16 mouse cellular contexts compared by ENCODE assay signal in genomic region chr5:22266489-22267301, GRCm38 (mm10).
A peak's percentile ranks its signal among the peaks of the same experiment; 100 is the strongest.
DNase-seq lines count a peak whose midpoint lies in the region; ATAC-seq lines count a peak whose summit lies in the region.
"Had no signal": no experiment of that assay in that cellular context is flagged by ENCODE, and none has a peak within 500 bp of the region (broad histone marks: within the 10 kb centered on the region; RNA-seq: fewer than 3 reads in every experiment).

No protein-coding gene starts in this region.

- H3K9ac ChIP-seq in forebrain, embryonic 13.5 days = no peak overlapping the region
- H3K9ac ChIP-seq in forebrain, embryonic 11.5 days (ENCODE audit: low read length) = no peak overlapping the region
- H3K9ac ChIP-seq in midbrain, embryonic 13.5 days (replicated peaks) = no peak overlapping the region
- H3K9ac ChIP-seq in midbrain, embryonic 11.5 days (ENCODE audit: low read length) = no peak overlapping the region
- no peak overlapping the region for H3K9ac ChIP-seq in midbrain, embryonic 14.5 days (replicated peaks; ENCODE audit: low read length)
- H3K9ac ChIP-seq: heart, embryonic 15.5 days; liver, embryonic 14.5 days had no signal

- 54% methylated on average over 6 of the region's 6 CpGs for WGBS in forebrain, embryonic 13.5 days
- 78% methylated on average over 6 of the region's 6 CpGs for WGBS in forebrain, embryonic 11.5 days
- 71% methylated on average over 6 of the region's 6 CpGs for WGBS in midbrain, embryonic 13.5 days
- WGBS in midbrain, embryonic 11.5 days = 83% methylated on average over 6 of the region's 6 CpGs
- 75% methylated on average over 6 of the region's 6 CpGs for WGBS in midbrain, embryonic 14.5 days

- no peak overlapping the region for H3K27ac ChIP-seq in forebrain, embryonic 13.5 days
- H3K27ac ChIP-seq in forebrain, embryonic 11.5 days (ENCODE audit: low read depth, low read length) = no peak overlapping the region
- H3K27ac ChIP-seq in midbrain, embryonic 13.5 days = no peak overlapping the region
- H3K27ac ChIP-seq in midbrain, embryonic 11.5 days (ENCODE audit: low read depth, low read length) = no peak overlapping the region
- H3K27ac ChIP-seq in midbrain, embryonic 14.5 days (replicated peaks; ENCODE audit: low read depth, low read length) = no peak overlapping the region
- H3K27ac ChIP-seq: heart, embryonic 15.5 days; liver, embryonic 14.5 days had no signal

- ATAC-seq in forebrain, embryonic 13.5 days = peak; percentile 74
- ATAC-seq in forebrain, embryonic 11.5 days (replicated peaks; ENCODE audit: low FRiP score) = no peak
- 0 out of 2 replicates have a peak, but pooled peaks have one; percentile 9 for ATAC-seq in midbrain, embryonic 13.5 days
- ATAC-seq in midbrain, embryonic 11.5 days (ENCODE audit: low FRiP score) = no peak
- peak; percentile 73 for ATAC-seq in megakaryocyte-erythroid progenitor cell, adult 5-6 weeks (replicated peaks; ENCODE audit: low FRiP score, low TSS enrichment, poor library complexity, severe bottlenecking)
- ATAC-seq in midbrain, embryonic 14.5 days (ENCODE audit: low FRiP score, low TSS enrichment) = no peak
- ATAC-seq: inflammation-experienced regulatory T-cells, adult 6 months had no signal

- peaks cover 9% of the 10 kb centered on the region for H3K4me1 ChIP-seq in forebrain, embryonic 13.5 days
- no peaks in the 10 kb centered on the region for H3K4me1 ChIP-seq in forebrain, embryonic 11.5 days (replicated peaks; ENCODE audit: control insufficient read depth, insufficient read depth, low read length)
- H3K4me1 ChIP-seq in midbrain, embryonic 13.5 days (replicated peaks) = no peaks in the 10 kb centered on the region
- H3K4me1 ChIP-seq in midbrain, embryonic 11.5 days (ENCODE audit: control insufficient read depth, insufficient read depth, low read length) = no peaks in the 10 kb centered on the region
- H3K4me1 ChIP-seq in midbrain, embryonic 14.5 days (ENCODE audit: control insufficient read depth, insufficient read depth, low read length) = no peaks in the 10 kb centered on the region
- H3K4me1 ChIP-seq: heart, embryonic 15.5 days had no signal

- H3K36me3 ChIP-seq in forebrain, embryonic 13.5 days (ENCODE audit: poor library complexity, severe bottlenecking) = no peaks in the 10 kb centered on the region
- no peaks in the 10 kb centered on the region for H3K36me3 ChIP-seq in forebrain, embryonic 11.5 days (ENCODE audit: control insufficient read depth, insufficient read depth, low read length)
- no peaks in the 10 kb centered on the region for H3K36me3 ChIP-seq in midbrain, embryonic 13.5 days
- no peaks in the 10 kb centered on the region for H3K36me3 ChIP-seq in midbrain, embryonic 11.5 days (ENCODE audit: control insufficient read depth, insufficient read depth, low read length)
- no peaks in the 10 kb centered on the region for H3K36me3 ChIP-seq in midbrain, embryonic 14.5 days (ENCODE audit: control insufficient read depth, insufficient read depth, low read length)
- H3K36me3 ChIP-seq: heart, embryonic 15.5 days had no signal

- no peak overlapping the region for H3K4me3 ChIP-seq in forebrain, embryonic 13.5 days
- H3K4me3 ChIP-seq in forebrain, embryonic 11.5 days (ENCODE audit: low read depth, low read length) = no peak overlapping the region
- H3K4me3 ChIP-seq in midbrain, embryonic 13.5 days (replicated peaks) = no peak overlapping the region
- no peak overlapping the region for H3K4me3 ChIP-seq in midbrain, embryonic 11.5 days (ENCODE audit: low read depth, low read length)
- no peak overlapping the region for H3K4me3 ChIP-seq in midbrain, embryonic 14.5 days (replicated peaks; ENCODE audit: low read depth, low read length)
- H3K4me3 ChIP-seq: heart, embryonic 15.5 days had no signal

- no peaks in the 10 kb centered on the region for H3K9me3 ChIP-seq in forebrain, embryonic 13.5 days (replicated peaks)
- H3K9me3 ChIP-seq in forebrain, embryonic 11.5 days (ENCODE audit: control insufficient read depth, low read length) = no peaks in the 10 kb centered on the region
- no peaks in the 10 kb centered on the region for H3K9me3 ChIP-seq in midbrain, embryonic 13.5 days
- no peaks in the 10 kb centered on the region for H3K9me3 ChIP-seq in midbrain, embryonic 11.5 days (ENCODE audit: control insufficient read depth, low read length)
- no peaks in the 10 kb centered on the region for H3K9me3 ChIP-seq in midbrain, embryonic 14.5 days (ENCODE audit: control insufficient read depth, low read length)
- H3K9me3 ChIP-seq: heart, embryonic 15.5 days had no signal

- no peaks in the 10 kb centered on the region for H3K27me3 ChIP-seq in forebrain, embryonic 13.5 days
- no peaks in the 10 kb centered on the region for H3K27me3 ChIP-seq in forebrain, embryonic 11.5 days (ENCODE audit: control insufficient read depth, insufficient read depth, low read length)
- no peaks in the 10 kb centered on the region for H3K27me3 ChIP-seq in midbrain, embryonic 13.5 days
- no peaks in the 10 kb centered on the region for H3K27me3 ChIP-seq in midbrain, embryonic 11.5 days (ENCODE audit: control insufficient read depth, insufficient read depth, low read length)
- H3K27me3 ChIP-seq in midbrain, embryonic 14.5 days (ENCODE audit: control insufficient read depth, insufficient read depth, low read length) = no peaks in the 10 kb centered on the region
- H3K27me3 ChIP-seq: heart, embryonic 15.5 days had no signal

- DNase-seq in forebrain, embryonic 11.5 days (ENCODE audit: low spot score) = no peak
- DNase-seq in midbrain, embryonic 11.5 days (ENCODE audit: low spot score, missing footprints) = no peak
- peak; percentile 79 for DNase-seq in cerebellum, adult 9-11 months
- DNase-seq in c-Kit-positive CD71-positive TER-119-positive erythroid progenitor cells, embryonic 14.5 days (ENCODE audit: low spot score) = no peak
- DNase-seq in midbrain, embryonic 14.5 days = no peak
- DNase-seq: adrenal gland, postnatal 25 days; kidney, postnatal 14 days; layer of hippocampus, adult 9-11 months; lung, postnatal 14 days; right cerebral cortex, postnatal 14 days had no signal

- H3K4me2 ChIP-seq in forebrain, embryonic 13.5 days = no peak overlapping the region
- no peak overlapping the region for H3K4me2 ChIP-seq in forebrain, embryonic 11.5 days (ENCODE audit: low read depth, low read length, severe bottlenecking)
- no peak overlapping the region for H3K4me2 ChIP-seq in midbrain, embryonic 13.5 days (replicated peaks)
- H3K4me2 ChIP-seq in midbrain, embryonic 11.5 days = no peak overlapping the region
- no peak overlapping the region for H3K4me2 ChIP-seq in midbrain, embryonic 14.5 days (ENCODE audit: low read length)
- H3K4me2 ChIP-seq: heart, embryonic 15.5 days had no signal

Comparison
In these comparisons a context has a peak if more than half of its experiments do, and no peak if none do; other contexts are left out.
1. ATAC-seq: peak in forebrain, embryonic 13.5 days (single experiment), midbrain, embryonic 13.5 days (single experiment) and megakaryocyte-erythroid progenitor cell, adult 5-6 weeks (single experiment); none in forebrain, embryonic 11.5 days (single experiment), midbrain, embryonic 11.5 days (single experiment) and midbrain, embryonic 14.5 days (single experiment).